Mouse (Mus musculus): ENCODE measurements around the gene Eml6. TPM values are rescaled to one million over a fixed set of nuclear protein-coding genes. Genes with fewer than 3 reads are reported as not detected.

Eml6 gene
- polyA plus RNA-seq, 1 experiment, result 1.2 TPM

GRCm38 (mm10) chr11:29777964-29778363 lies 247.9 kb downstream of the Eml6 start:
- Histone ChIP-seq H3K4me1 (ENCODE audit: control insufficient read depth, insufficient read depth, low read length) (no peaks in the 10 kb centered on the region), H3K4me3 (replicated peaks; ENCODE audit: control insufficient read depth, low read depth, low read length) (no peak overlapping the region), H3K27ac (ENCODE audit: control insufficient read depth, insufficient read depth, low read depth, low read length, poor library complexity) (no peak overlapping the region)
- no peak for TF ChIP-seq POLR2A (IDR thresholded peaks at IDR 0.05; ENCODE audit: borderline replicate concordance, control insufficient read depth, low read depth, low read length)
- TF ChIP-seq CTCF (IDR thresholded peaks at IDR 0.05; ENCODE audit: control insufficient read depth, insufficient read depth, low read length), result no peak

GRCm38 (mm10) chr11:29774760-29775159 lies 251.1 kb downstream of the Eml6 start:
- no peak overlapping the region for H3K27ac ChIP-seq (ENCODE audit: control insufficient read depth, insufficient read depth, low read depth, low read length, poor library complexity)
- H3K4me1 ChIP-seq (ENCODE audit: control insufficient read depth, insufficient read depth, low read length), result no peaks in the 10 kb centered on the region
- TF ChIP-seq POLR2A (IDR thresholded peaks at IDR 0.05; ENCODE audit: borderline replicate concordance, control insufficient read depth, low read depth, low read length) (no peak), CTCF (IDR thresholded peaks at IDR 0.05; ENCODE audit: control insufficient read depth, insufficient read depth, low read length) (no peak)
- H3K4me3 ChIP-seq (replicated peaks; ENCODE audit: control insufficient read depth, low read depth, low read length), result no peak overlapping the region
- 43% methylated on average over 2 of the region's 2 CpGs for WGBS

- H3K27ac ChIP-seq (ENCODE audit: control insufficient read depth, insufficient read depth, low read depth, low read length, poor library complexity), result no peak overlapping the region
- no peaks in the 10 kb centered on the region for H3K4me1 ChIP-seq (ENCODE audit: control insufficient read depth, insufficient read depth, low read length)
- no peak overlapping the region for H3K4me3 ChIP-seq (replicated peaks; ENCODE audit: control insufficient read depth, low read depth, low read length)
- TF ChIP-seq POLR2A (IDR thresholded peaks at IDR 0.05; ENCODE audit: borderline replicate concordance, control insufficient read depth, low read depth, low read length), result no peak
- TF ChIP-seq CTCF (IDR thresholded peaks at IDR 0.05; ENCODE audit: control insufficient read depth, insufficient read depth, low read length), result no peak
- WGBS, result 45% methylated on average over 2 of the region's 2 CpGs
Observed at GRCm38 (mm10) chr11:29774296-29774695, 251.5 kb downstream of the Eml6 start.

- TF ChIP-seq POLR2A (IDR thresholded peaks at IDR 0.05; ENCODE audit: borderline replicate concordance, control insufficient read depth, low read depth, low read length), result no peak
- no peak for TF ChIP-seq CTCF (IDR thresholded peaks at IDR 0.05; ENCODE audit: control insufficient read depth, insufficient read depth, low read length)
- Histone ChIP-seq H3K27ac (ENCODE audit: control insufficient read depth, insufficient read depth, low read depth, low read length, poor library complexity) (no peak overlapping the region), H3K4me1 (ENCODE audit: control insufficient read depth, insufficient read depth, low read length) (no peaks in the 10 kb centered on the region), H3K4me3 (replicated peaks; ENCODE audit: control insufficient read depth, low read depth, low read length) (no peak overlapping the region)
- 77% methylated on average over 1 of the region's 1 CpGs for WGBS
Observed at GRCm38 (mm10) chr11:29772279-29772678, 253.6 kb downstream of the Eml6 start.

- no peak overlapping the region for H3K27ac ChIP-seq (ENCODE audit: control insufficient read depth, insufficient read depth, low read depth, low read length, poor library complexity)
- H3K4me1 ChIP-seq (ENCODE audit: control insufficient read depth, insufficient read depth, low read length), result no peaks in the 10 kb centered on the region
- no peak for TF ChIP-seq CTCF (IDR thresholded peaks at IDR 0.05; ENCODE audit: control insufficient read depth, insufficient read depth, low read length)
- TF ChIP-seq POLR2A (IDR thresholded peaks at IDR 0.05; ENCODE audit: borderline replicate concordance, control insufficient read depth, low read depth, low read length), result no peak
- no peak overlapping the region for H3K4me3 ChIP-seq (replicated peaks; ENCODE audit: control insufficient read depth, low read depth, low read length)
- 78% methylated on average over 3 of the region's 3 CpGs for WGBS
Observed at GRCm38 (mm10) chr11:29770666-29771400, 255.0 kb downstream of the Eml6 start.

- no peak overlapping the region for H3K27ac ChIP-seq (ENCODE audit: control insufficient read depth, insufficient read depth, low read depth, low read length, poor library complexity)
- TF ChIP-seq POLR2A (IDR thresholded peaks at IDR 0.05; ENCODE audit: borderline replicate concordance, control insufficient read depth, low read depth, low read length) (no peak), CTCF (IDR thresholded peaks at IDR 0.05; ENCODE audit: control insufficient read depth, insufficient read depth, low read length) (no peak)
- H3K4me3 ChIP-seq (replicated peaks; ENCODE audit: control insufficient read depth, low read depth, low read length), result no peak overlapping the region
Observed at GRCm38 (mm10) chr11:29768523-29768922, 257.3 kb downstream of the Eml6 start.

GRCm38 (mm10) chr11:29766313-29766982 lies 259.4 kb downstream of the Eml6 start:
- no peak overlapping the region for H3K4me3 ChIP-seq (replicated peaks; ENCODE audit: control insufficient read depth, low read depth, low read length)
- TF ChIP-seq CTCF (IDR thresholded peaks at IDR 0.05; ENCODE audit: control insufficient read depth, insufficient read depth, low read length), result no peak
- H3K4me1 ChIP-seq (ENCODE audit: control insufficient read depth, insufficient read depth, low read length), result no peaks in the 10 kb centered on the region
- no peak overlapping the region for H3K27ac ChIP-seq (ENCODE audit: control insufficient read depth, insufficient read depth, low read depth, low read length, poor library complexity)
- WGBS, result 77% methylated on average over 11 of the region's 11 CpGs

More at GRCm38 (mm10) chr11:29768523-29768922, 257.3 kb downstream of the Eml6 start:
- H3K4me1 ChIP-seq (ENCODE audit: control insufficient read depth, insufficient read depth, low read length), result no peaks in the 10 kb centered on the region

- 73% methylated on average over 4 of the region's 4 CpGs for WGBS
- Histone ChIP-seq H3K4me1 (ENCODE audit: control insufficient read depth, insufficient read depth, low read length) (no peaks in the 10 kb centered on the region), H3K4me3 (replicated peaks; ENCODE audit: control insufficient read depth, low read depth, low read length) (no peak overlapping the region), H3K27ac (ENCODE audit: control insufficient read depth, insufficient read depth, low read depth, low read length, poor library complexity) (no peak overlapping the region)
- TF ChIP-seq POLR2A (IDR thresholded peaks at IDR 0.05; ENCODE audit: borderline replicate concordance, control insufficient read depth, low read depth, low read length) (no peak), CTCF (IDR thresholded peaks at IDR 0.05; ENCODE audit: control insufficient read depth, insufficient read depth, low read length) (no peak)
Observed at GRCm38 (mm10) chr11:29765063-29765462, 260.8 kb downstream of the Eml6 start.

Measured in bone marrow, adult 2 months (tissue).